Mouse (Mus musculus) stomach, postnatal 0 days (tissue): Measurements from ENCODE around the gene Ranbp9.

ENCODE experiments used
- CTCF ChIP-seq: IDR thresholded peaks from 2 replicates; pipeline ENCODE4 v1.5.1; 2016; ENCODE audit warnings: antibody characterized with exemption, low read depth, mild to moderate bottlenecking, moderate library complexity
- EP300 ChIP-seq: optimal IDR thresholded peaks from 2 replicates; pipeline ENCODE3; 2016; ENCODE audit warnings: antibody characterized with exemption

DNA sequence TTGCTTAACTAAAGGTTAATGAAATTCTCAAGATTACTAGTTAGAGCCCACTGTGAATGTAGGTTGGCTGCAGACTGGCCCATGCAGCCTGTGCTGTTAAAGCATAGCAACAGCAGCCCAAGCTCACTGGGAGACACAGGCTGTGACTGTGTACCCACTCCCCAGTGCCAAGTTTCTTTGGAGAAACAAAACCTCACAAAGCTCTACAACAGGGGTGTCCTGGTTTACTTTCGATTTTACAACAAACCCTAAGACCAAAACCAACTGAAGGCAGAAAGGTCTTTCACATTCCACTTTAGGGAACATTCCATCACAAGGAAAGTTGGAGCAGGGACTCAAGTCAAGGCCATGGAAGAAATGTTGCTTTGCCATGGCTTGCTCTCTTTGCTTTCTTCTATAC, 38.5 kb downstream of the Ranbp9 start:
- TF ChIP-seq CTCF (no peak), EP300 (no peak)
